Mouse (Mus musculus) kidney, adult 2 months (tissue): Measurements from ENCODE around the gene Susd4.

ENCODE experiments used
- CTCF ChIP-seq: fragments of 200-500 bp; conservative IDR thresholded peaks from 2 replicates; pipeline ENCODE4 v1.5.1; 2011; ENCODE audit warnings: low read depth, mild to moderate bottlenecking, control low read depth, low read length, moderate library complexity, mixed read lengths; ENCODE audit not compliant: insufficient read depth, insufficient read length
- POLR2A ChIP-seq: fragments of 200-500 bp; IDR thresholded peaks from one replicate; pipeline ENCODE4 v1.6.1; 2011; ENCODE audit warnings: low read depth, low read length, control low read depth

GRCm38 (mm10) chr1:182763191-182763715, 407 bp upstream of the Susd4 start:
- no peak for TF ChIP-seq CTCF
- TF ChIP-seq POLR2A = no peak
